Mouse (Mus musculus): ENCODE data around the gene Zfp984. TPM values are rescaled to one million over a fixed set of nuclear protein-coding genes. Genes with fewer than 3 reads are reported as not detected.
A peak's percentile ranks its signal among the peaks of the same experiment; 100 is the strongest.
"Not testable (repeated sequence)": the region's sequence is repeated elsewhere in the genome, so short reads cannot be mapped to it uniquely, and the experiment has no call there.

Zfp984 gene
- polyA plus RNA-seq, 2 experiments, result 5.1 to 8.9 TPM

DNA sequence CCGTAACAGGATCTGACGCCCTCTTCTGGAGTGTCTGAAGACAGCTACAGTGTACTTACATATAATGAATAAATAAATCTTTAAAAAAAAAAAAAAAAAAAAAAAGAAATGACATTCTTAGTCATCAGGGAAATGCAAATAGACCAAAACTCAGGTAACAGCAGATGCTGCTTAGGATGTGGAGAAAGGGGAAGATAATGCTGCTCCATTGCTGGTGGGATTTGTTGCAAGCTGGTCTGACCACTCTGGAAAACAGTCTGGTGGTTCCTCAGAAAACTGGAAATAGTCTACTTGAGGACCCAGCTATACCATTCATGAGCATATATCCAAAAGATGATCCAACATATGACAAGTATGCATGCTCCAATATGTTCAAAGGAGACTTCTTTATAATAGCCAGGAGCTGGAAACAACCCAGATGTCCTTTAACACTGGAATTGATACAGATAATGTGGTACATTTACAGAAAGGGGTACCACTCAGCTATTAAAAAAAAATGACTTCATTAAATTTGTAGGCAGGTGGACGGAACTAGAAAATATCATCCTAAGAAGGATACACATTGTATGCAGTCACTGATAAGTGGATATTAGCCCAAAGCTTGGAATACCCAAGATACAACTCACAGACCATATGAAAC lies 15.4 kb downstream of the Zfp984 start:
- not testable (repeated sequence) for H3K27me3 ChIP-seq (ENCODE audit: control insufficient read depth, insufficient read depth, low read length); DNase-seq (ENCODE audit: low spot score); H3K36me3 ChIP-seq (ENCODE audit: control insufficient read depth, insufficient read depth, low read length); H3K4me3 ChIP-seq (replicated peaks; ENCODE audit: low read length); H3K4me1 ChIP-seq (ENCODE audit: control insufficient read depth, insufficient read depth, low read length); ATAC-seq (ENCODE audit: low FRiP score, low read depth); H3K27ac ChIP-seq (replicated peaks; ENCODE audit: low read depth, low read length); H3K4me2 ChIP-seq (replicated peaks; ENCODE audit: low read depth, low read length, severe bottlenecking); H3K9ac ChIP-seq (ENCODE audit: low read depth, low read length, severe bottlenecking)
- 85% methylated on average over 1 of the region's 3 CpGs for WGBS
- H3K9me3 ChIP-seq (ENCODE audit: control insufficient read depth, low read length), result peaks cover 15% of the 10 kb centered on the region

- not testable (repeated sequence) for H3K9ac ChIP-seq (ENCODE audit: low read depth, low read length, severe bottlenecking); H3K27me3 ChIP-seq (ENCODE audit: control insufficient read depth, insufficient read depth, low read length); ATAC-seq (ENCODE audit: low FRiP score, low read depth); H3K4me2 ChIP-seq (replicated peaks; ENCODE audit: low read depth, low read length, severe bottlenecking); DNase-seq (ENCODE audit: low spot score); H3K27ac ChIP-seq (replicated peaks; ENCODE audit: low read depth, low read length); H3K4me3 ChIP-seq (replicated peaks; ENCODE audit: low read length); H3K36me3 ChIP-seq (ENCODE audit: control insufficient read depth, insufficient read depth, low read length); H3K4me1 ChIP-seq (ENCODE audit: control insufficient read depth, insufficient read depth, low read length)
- peaks cover 15% of the 10 kb centered on the region for H3K9me3 ChIP-seq (ENCODE audit: control insufficient read depth, low read length)
- WGBS, result 65% methylated on average over 2 of the region's 2 CpGs
Measured at GRCm38 (mm10) chr4:147793390-147793916, 16.1 kb downstream of the Zfp984 start.

DNA sequence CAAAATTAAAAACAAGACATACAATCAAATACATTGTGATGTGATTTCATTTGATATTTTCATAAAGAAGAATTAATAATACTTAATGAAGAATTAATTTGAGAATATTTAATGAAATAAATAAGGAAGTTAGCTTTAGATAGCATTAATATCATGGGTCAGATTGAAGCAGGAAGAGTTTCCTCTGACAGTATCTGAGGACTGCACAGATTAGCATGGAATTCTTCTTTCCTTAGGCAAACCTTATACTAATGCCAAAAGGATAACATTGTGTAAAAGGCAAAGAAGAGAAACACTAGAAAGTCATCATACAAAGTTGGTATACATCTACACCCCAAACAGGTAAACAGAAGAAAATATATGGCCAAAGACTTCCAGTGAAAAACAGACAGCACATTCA lies 17.9 kb downstream of the Zfp984 start:
- DNase-seq (ENCODE audit: low spot score); ATAC-seq (ENCODE audit: low FRiP score, low read depth); H3K27ac ChIP-seq (replicated peaks; ENCODE audit: low read depth, low read length); H3K4me3 ChIP-seq (replicated peaks; ENCODE audit: low read length); H3K27me3 ChIP-seq (ENCODE audit: control insufficient read depth, insufficient read depth, low read length); H3K36me3 ChIP-seq (ENCODE audit: control insufficient read depth, insufficient read depth, low read length); H3K4me2 ChIP-seq (replicated peaks; ENCODE audit: low read depth, low read length, severe bottlenecking); H3K9ac ChIP-seq (ENCODE audit: low read depth, low read length, severe bottlenecking); H3K4me1 ChIP-seq (ENCODE audit: control insufficient read depth, insufficient read depth, low read length): not testable (repeated sequence)
- H3K9me3 ChIP-seq (ENCODE audit: control insufficient read depth, low read length), result peaks cover 18% of the 10 kb centered on the region

GRCm38 (mm10) chr4:147746255-147746654 lies 63.3 kb downstream of the Zfp984 start:
- 94% methylated on average over 14 of the region's 15 CpGs for WGBS

GRCm38 (mm10) chr4:147738636-147739369 lies 70.8 kb downstream of the Zfp984 start:
- DNase-seq (ENCODE audit: low spot score); H3K36me3 ChIP-seq (ENCODE audit: control insufficient read depth, insufficient read depth, low read length); H3K9me3 ChIP-seq (ENCODE audit: control insufficient read depth, low read length); H3K9ac ChIP-seq (ENCODE audit: low read depth, low read length, severe bottlenecking); H3K27ac ChIP-seq (replicated peaks; ENCODE audit: low read depth, low read length); H3K4me1 ChIP-seq (ENCODE audit: control insufficient read depth, insufficient read depth, low read length); H3K27me3 ChIP-seq (ENCODE audit: control insufficient read depth, insufficient read depth, low read length); ATAC-seq (ENCODE audit: low FRiP score, low read depth): not testable (repeated sequence)
- WGBS, result 32% methylated on average over 49 of the region's 63 CpGs
- Histone ChIP-seq H3K4me3 (replicated peaks; ENCODE audit: low read length) (peak overlapping the region; percentile 30), H3K4me2 (replicated peaks; ENCODE audit: low read depth, low read length, severe bottlenecking) (peak overlapping the region; percentile 36)

More at GRCm38 (mm10) chr4:147746255-147746654, 63.3 kb downstream of the Zfp984 start:
- not testable (repeated sequence) for H3K4me1 ChIP-seq (ENCODE audit: control insufficient read depth, insufficient read depth, low read length); DNase-seq (ENCODE audit: low spot score); H3K9ac ChIP-seq (ENCODE audit: low read depth, low read length, severe bottlenecking); H3K27ac ChIP-seq (replicated peaks; ENCODE audit: low read depth, low read length); ATAC-seq (ENCODE audit: low FRiP score, low read depth); H3K36me3 ChIP-seq (ENCODE audit: control insufficient read depth, insufficient read depth, low read length); H3K4me3 ChIP-seq (replicated peaks; ENCODE audit: low read length); H3K4me2 ChIP-seq (replicated peaks; ENCODE audit: low read depth, low read length, severe bottlenecking); H3K9me3 ChIP-seq (ENCODE audit: control insufficient read depth, low read length); H3K27me3 ChIP-seq (ENCODE audit: control insufficient read depth, insufficient read depth, low read length)

Other genes with a start within 250 kb of the Zfp984 start
- 1.2 and 1.7 TPM in 2 replicates for gene Zfp979, start 167.3 kb downstream of the Zfp984 start, polyA plus RNA-seq (2012; rRNA removed)
- 2.2 and 2.3 TPM in 2 replicates for gene Zfp979, start 167.3 kb downstream of the Zfp984 start, polyA plus RNA-seq (2014; fragmentation: Nextera tagmentation; extraction: Ambion mirVana)
- gene Zfp534, start 107.2 kb downstream of the Zfp984 start, polyA plus RNA-seq (2012; rRNA removed), result not detected in 2 replicates
- not detected in 2 replicates for gene Zfp534, start 107.2 kb downstream of the Zfp984 start, polyA plus RNA-seq (2014; fragmentation: Nextera tagmentation; extraction: Ambion mirVana)
- gene Zfp933, start 38.6 kb upstream of the Zfp984 start, polyA plus RNA-seq (2012; rRNA removed), result 5.7 and 7.2 TPM in 2 replicates
- gene Zfp933, start 38.6 kb upstream of the Zfp984 start, polyA plus RNA-seq (2014; fragmentation: Nextera tagmentation; extraction: Ambion mirVana), result 5.0 and 5.2 TPM in 2 replicates
- gene Miip, start 59.0 kb upstream of the Zfp984 start, polyA plus RNA-seq (2012; rRNA removed), result 94.4 and 98.1 TPM in 2 replicates
- gene Miip, start 59.0 kb upstream of the Zfp984 start, polyA plus RNA-seq (2014; fragmentation: Nextera tagmentation; extraction: Ambion mirVana), result 22.4 and 29.1 TPM in 2 replicates
- gene Fv1, start 59.2 kb upstream of the Zfp984 start, polyA plus RNA-seq (2012; rRNA removed), result 5.8 and 8.4 TPM in 2 replicates
- 6.5 and 10.8 TPM in 2 replicates for gene Fv1, start 59.2 kb upstream of the Zfp984 start, polyA plus RNA-seq (2014; fragmentation: Nextera tagmentation; extraction: Ambion mirVana)
- 29.6 and 33.4 TPM in 2 replicates for gene Mfn2, start 94.9 kb upstream of the Zfp984 start, polyA plus RNA-seq (2012; rRNA removed)
- 29.8 and 30.2 TPM in 2 replicates for gene Mfn2, start 94.9 kb upstream of the Zfp984 start, polyA plus RNA-seq (2014; fragmentation: Nextera tagmentation; extraction: Ambion mirVana)
- gene Plod1, start 127.0 kb upstream of the Zfp984 start, polyA plus RNA-seq (2012; rRNA removed), result 104 and 129 TPM in 2 replicates
- 93.0 and 103 TPM in 2 replicates for gene Plod1, start 127.0 kb upstream of the Zfp984 start, polyA plus RNA-seq (2014; fragmentation: Nextera tagmentation; extraction: Ambion mirVana)
- 63.2 and 88.2 TPM in 2 replicates for gene 2510039O18Rik, start 131.1 kb upstream of the Zfp984 start, polyA plus RNA-seq (2012; rRNA removed)
- gene 2510039O18Rik, start 131.1 kb upstream of the Zfp984 start, polyA plus RNA-seq (2014; fragmentation: Nextera tagmentation; extraction: Ambion mirVana), result 25.9 and 29.9 TPM in 2 replicates
- gene Nppb, start 176.0 kb upstream of the Zfp984 start, polyA plus RNA-seq (2012; rRNA removed), result 0.11 TPM in 1 of 2 replicates, not detected in the other
- gene Nppb, start 176.0 kb upstream of the Zfp984 start, polyA plus RNA-seq (2014; fragmentation: Nextera tagmentation; extraction: Ambion mirVana), result 0.44 TPM in 1 of 2 replicates, not detected in the other
- 0.33 TPM in 1 of 2 replicates, not detected in the other for gene Nppa, start 190.9 kb upstream of the Zfp984 start, polyA plus RNA-seq (2012; rRNA removed)
- 0.87 and 1.0 TPM in 2 replicates for gene Nppa, start 190.9 kb upstream of the Zfp984 start, polyA plus RNA-seq (2014; fragmentation: Nextera tagmentation; extraction: Ambion mirVana)
- 22.5 and 28.1 TPM in 2 replicates for gene Clcn6, start 229.0 kb upstream of the Zfp984 start, polyA plus RNA-seq (2012; rRNA removed)
- gene Clcn6, start 229.0 kb upstream of the Zfp984 start, polyA plus RNA-seq (2014; fragmentation: Nextera tagmentation; extraction: Ambion mirVana), result 5.2 and 6.9 TPM in 2 replicates
- gene Mthfr, start 229.3 kb upstream of the Zfp984 start, polyA plus RNA-seq (2012; rRNA removed), result 37.4 and 44.8 TPM in 2 replicates
- 18.9 and 21.0 TPM in 2 replicates for gene Mthfr, start 229.3 kb upstream of the Zfp984 start, polyA plus RNA-seq (2014; fragmentation: Nextera tagmentation; extraction: Ambion mirVana)